Mouse (Mus musculus) kidney, embryonic 15.5 days (tissue): ENCODE results near the gene Mcf2. TPM values are rescaled to one million over a fixed set of nuclear protein-coding genes. Genes with fewer than 3 reads are reported as not detected.

Source experiments
- ATAC-seq: fragments of 200-750 bp; cut with Nextera tagmentation; replicated peaks from 2 replicates; pipeline ENCODE4 v1.8.0; 2017; ENCODE audit warnings: moderate TSS enrichment; ENCODE audit not compliant: low FRiP score
- H3K27ac ChIP-seq: fragments of 300-500 bp; sonication (generic); 2 replicates; pipeline ENCODE4 v1.5.1; 2015; ENCODE audit warnings: mild to moderate bottlenecking, inconsistent platforms
- H3K27me3 ChIP-seq: fragments of 300-500 bp; sonication (generic); 2 replicates; pipeline ENCODE4 v1.6.1; 2015; ENCODE audit warnings: inconsistent platforms
- H3K36me3 ChIP-seq: fragments of 300-500 bp; sonication (generic); 2 replicates; pipeline ENCODE4 v1.6.1; 2015; ENCODE audit warnings: inconsistent platforms
- H3K4me1 ChIP-seq: fragments of 300-500 bp; sonication (generic); 2 replicates; pipeline ENCODE4 v1.6.1; 2015; ENCODE audit warnings: inconsistent platforms
- H3K4me2 ChIP-seq: fragments of 300-500 bp; sonication (generic); 2 replicates; pipeline ENCODE4 v1.6.1; 2015; ENCODE audit warnings: moderate library complexity, mild to moderate bottlenecking, inconsistent platforms
- H3K4me3 ChIP-seq: fragments of 300-500 bp; sonication (generic); replicated peaks from 2 replicates; pipeline ENCODE4 v1.5.1; 2015; ENCODE audit warnings: mild to moderate bottlenecking, inconsistent platforms
- H3K9ac ChIP-seq: fragments of 300-500 bp; sonication (generic); 2 replicates; pipeline ENCODE4 v1.6.1; 2015; ENCODE audit warnings: mild to moderate bottlenecking, inconsistent platforms
- H3K9me3 ChIP-seq: fragments of 300-500 bp; sonication (generic); replicated peaks from 2 replicates; pipeline ENCODE4 v1.6.1; 2016; ENCODE audit warnings: inconsistent platforms
- WGBS: fragments of 180-500 bp; shearing (Covaris S2); methylation state at CpG from one replicate; pipeline ENCODE4 v1.1.7; 2015; ENCODE audit warnings: mixed read lengths; 5-methylcytosine and 5-hydroxymethylcytosine counted together
- polyA plus RNA-seq: library from polyadenylated mRNA; unstranded; fragments of >200 nt; fragmentation: Nextera tagmentation; extraction: Ambion mirVana; gene quantifications from 2 replicates; pipeline ENCODE4 v1.2.1, GENCODE M21; 2015

The Mcf2 gene
- polyA plus RNA-seq, 1 experiment from 2014 or later, result 1.3 TPM

GRCm38 (mm10) chrX:60021595-60021994 is 157.3 kb downstream of the Mcf2 start:
- Histone ChIP-seq H3K27ac (no peak overlapping the region), H3K4me2 (no peak overlapping the region), H3K4me3 (no peak overlapping the region), H3K9ac (no peak overlapping the region), H3K27me3 (no peaks in the 10 kb centered on the region), H3K4me1 (no peaks in the 10 kb centered on the region), H3K9me3 (no peaks in the 10 kb centered on the region), H3K36me3 (no peaks in the 10 kb centered on the region)
- 85% methylated on average over 2 of the region's 2 CpGs for WGBS
- ATAC-seq, result no peak

GRCm38 (mm10) chrX:60021007-60021406 is 157.9 kb downstream of the Mcf2 start:
- no peaks in the 10 kb centered on the region for H3K4me1 ChIP-seq
- H3K9ac ChIP-seq, result no peak overlapping the region
- H3K4me2 ChIP-seq, result no peak overlapping the region
- no peak overlapping the region for H3K27ac ChIP-seq
- H3K27me3 ChIP-seq, result no peaks in the 10 kb centered on the region
- no peaks in the 10 kb centered on the region for H3K9me3 ChIP-seq
- no peak overlapping the region for H3K4me3 ChIP-seq
- H3K36me3 ChIP-seq, result no peaks in the 10 kb centered on the region
- ATAC-seq, result no peak
- WGBS, result 88% methylated on average over 4 of the region's 4 CpGs

GRCm38 (mm10) chrX:60014588-60014987 is 164.3 kb downstream of the Mcf2 start:
- H3K9me3 ChIP-seq, result no peaks in the 10 kb centered on the region
- no peak overlapping the region for H3K4me2 ChIP-seq
- no peak overlapping the region for H3K9ac ChIP-seq
- H3K4me3 ChIP-seq, result no peak overlapping the region
- no peaks in the 10 kb centered on the region for H3K27me3 ChIP-seq
- H3K36me3 ChIP-seq, result no peaks in the 10 kb centered on the region
- H3K27ac ChIP-seq, result no peak overlapping the region
- WGBS, result 79% methylated on average over 1 of the region's 1 CpGs
- ATAC-seq, result no peak
- H3K4me1 ChIP-seq, result no peaks in the 10 kb centered on the region

- H3K27ac ChIP-seq, result no peak overlapping the region
- no peaks in the 10 kb centered on the region for H3K9me3 ChIP-seq
Observed at GRCm38 (mm10) chrX:60013084-60013676, 165.7 kb downstream of the Mcf2 start.

More at GRCm38 (mm10) chrX:60013084-60013676, 165.7 kb downstream of the Mcf2 start:
- no peaks in the 10 kb centered on the region for H3K27me3 ChIP-seq
- ATAC-seq, result no peak
- H3K4me1 ChIP-seq, result no peaks in the 10 kb centered on the region
- no peak overlapping the region for H3K4me3 ChIP-seq
- no peak overlapping the region for H3K4me2 ChIP-seq
- no peak overlapping the region for H3K9ac ChIP-seq
- H3K36me3 ChIP-seq, result no peaks in the 10 kb centered on the region

Other genes starting within 250 kb of the Mcf2 start
- gene F9, start 179.6 kb downstream of the Mcf2 start, polyA plus RNA-seq, result not detected in 2 replicates